Mouse (Mus musculus) liver, embryonic 14.5 days (tissue): ENCODE measurements around the gene Ces1f.

ENCODE experiments used
- CTCF ChIP-seq: IDR thresholded peaks from 2 replicates; pipeline ENCODE4 v1.5.1; 2016; ENCODE audit warnings: antibody characterized with exemption, low read depth, control low read depth
- EP300 ChIP-seq: IDR thresholded peaks from 2 replicates; pipeline ENCODE4 v1.6.1; 2016; ENCODE audit warnings: antibody characterized with exemption, low read depth

DNA sequence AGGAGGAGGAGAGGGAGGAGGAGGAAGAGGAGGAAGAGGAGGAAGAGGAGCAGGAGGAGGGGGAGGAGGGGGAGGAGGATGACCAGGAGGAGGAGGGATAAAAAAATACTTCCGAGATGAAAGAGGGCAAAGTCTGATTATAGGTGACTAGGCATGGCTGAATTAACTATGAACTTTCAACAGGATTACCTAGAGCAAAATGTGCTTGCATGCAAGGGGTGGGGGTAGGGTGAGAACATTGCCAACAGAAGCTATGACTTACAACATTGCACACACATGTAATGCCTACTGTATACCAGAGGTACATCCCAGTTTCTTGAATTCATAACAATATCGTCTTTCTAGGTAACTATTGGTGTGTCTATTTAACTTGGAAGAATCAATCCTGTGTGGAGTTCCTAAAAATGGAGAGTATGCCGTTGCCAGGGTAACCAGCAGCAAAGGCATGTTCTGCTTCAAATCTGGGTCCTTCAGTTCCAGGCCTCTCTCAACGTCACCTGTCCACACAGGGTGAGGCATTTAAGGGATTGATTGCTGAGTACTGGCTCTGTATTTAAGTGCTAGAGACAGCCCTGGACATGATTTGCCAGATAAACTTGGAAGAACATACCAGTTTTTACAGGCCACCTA lies 1.3 kb downstream of the Ces1f start:
- no peak for TF ChIP-seq CTCF
- TF ChIP-seq EP300: no peak
